Mouse (Mus musculus) hindbrain, embryonic 15.5 days (tissue): ENCODE data around the gene Emc7. TPM values are rescaled to one million over a fixed set of nuclear protein-coding genes. Genes with fewer than 3 reads are reported as not detected.

Source experiments
- ATAC-seq: fragments of 200-750 bp; cut with Nextera tagmentation; 2 replicates; pipeline ENCODE4 v1.8.0; 2017; ENCODE audit warnings: low read depth, moderate number of reproducible peaks, moderate TSS enrichment; ENCODE audit not compliant: low FRiP score
- H3K27ac ChIP-seq: fragments of 300-500 bp; sonication (generic); replicated peaks from 2 replicates; pipeline ENCODE4 v1.5.1; 2015; ENCODE audit warnings: mild to moderate bottlenecking, inconsistent platforms
- H3K27me3 ChIP-seq: fragments of 300-500 bp; sonication (generic); 2 replicates; pipeline ENCODE4 v1.6.1; 2015; ENCODE audit warnings: control low read depth, inconsistent platforms
- H3K36me3 ChIP-seq: fragments of 300-500 bp; sonication (generic); 2 replicates; pipeline ENCODE4 v1.6.1; 2015; ENCODE audit warnings: control low read depth, inconsistent platforms
- H3K4me1 ChIP-seq: fragments of 300-500 bp; sonication (generic); replicated peaks from 2 replicates; pipeline ENCODE4 v1.6.1; 2015; ENCODE audit warnings: control low read depth, inconsistent platforms
- H3K4me2 ChIP-seq: fragments of 300-500 bp; sonication (generic); 2 replicates; pipeline ENCODE4 v1.6.1; 2015; ENCODE audit warnings: moderate library complexity, mild to moderate bottlenecking, inconsistent platforms
- H3K4me3 ChIP-seq: fragments of 300-500 bp; sonication (generic); 2 replicates; pipeline ENCODE4 v1.5.1; 2015; ENCODE audit warnings: mild to moderate bottlenecking, inconsistent platforms
- H3K9ac ChIP-seq: fragments of 300-500 bp; sonication (generic); 2 replicates; pipeline ENCODE4 v1.6.1; 2015; ENCODE audit warnings: inconsistent platforms
- H3K9me3 ChIP-seq: fragments of 300-500 bp; sonication (generic); 2 replicates; pipeline ENCODE4 v1.6.1; 2016; ENCODE audit warnings: control low read depth, inconsistent platforms
- WGBS: fragments of 180-500 bp; shearing (Covaris S2); methylation state at CpG from one replicate; pipeline ENCODE4 v1.1.7; 2015; 5-methylcytosine and 5-hydroxymethylcytosine counted together
- polyA plus RNA-seq: library from polyadenylated mRNA; unstranded; fragments of >200 nt; fragmentation: Nextera tagmentation; extraction: Ambion mirVana; gene quantifications from 2 replicates; pipeline ENCODE4 v1.2.1, GENCODE M21; 2015

Gene Emc7
- polyA plus RNA-seq, 1 experiment from 2014 or later, result 22.9 TPM

GRCm38 (mm10) chr2:112503978-112504377 lies 49.2 kb downstream of the Emc7 start:
- no peaks in the 10 kb centered on the region for H3K36me3 ChIP-seq
- no peak overlapping the region for H3K4me2 ChIP-seq
- no peaks in the 10 kb centered on the region for H3K27me3 ChIP-seq
- no peak overlapping the region for H3K9ac ChIP-seq
- peaks cover 2% of the 10 kb centered on the region; the same call in 1 of the 2 replicates for H3K4me1 ChIP-seq
- no peaks in the 10 kb centered on the region for H3K9me3 ChIP-seq
- H3K27ac ChIP-seq, result no peak overlapping the region
- no peak overlapping the region for H3K4me3 ChIP-seq
- WGBS, result 92% methylated on average over 6 of the region's 6 CpGs
- no peak for ATAC-seq

- ATAC-seq, result no peak
These were observed 52.1 kb downstream of the Emc7 start for GRCm38 (mm10) chr2:112506841-112507435.

GRCm38 (mm10) chr2:112507444-112507843 lies 52.6 kb downstream of the Emc7 start:
- H3K9ac ChIP-seq, result no peak overlapping the region
- 100% methylated on average over 1 of the region's 1 CpGs for WGBS

More at GRCm38 (mm10) chr2:112506841-112507435, 52.1 kb downstream of the Emc7 start:
- H3K27me3 ChIP-seq, result no peaks in the 10 kb centered on the region
- no peak overlapping the region for H3K27ac ChIP-seq
- H3K36me3 ChIP-seq, result no peaks in the 10 kb centered on the region
- H3K9ac ChIP-seq, result no peak overlapping the region
- 68% methylated on average over 5 of the region's 5 CpGs for WGBS
- no peak overlapping the region for H3K4me3 ChIP-seq
- no peaks in the 10 kb centered on the region for H3K4me1 ChIP-seq
- no peak overlapping the region for H3K4me2 ChIP-seq
- no peaks in the 10 kb centered on the region for H3K9me3 ChIP-seq

GRCm38 (mm10) chr2:112510140-112510539 lies 55.3 kb downstream of the Emc7 start:
- Histone ChIP-seq H3K4me1 (no peaks in the 10 kb centered on the region), H3K36me3 (no peaks in the 10 kb centered on the region), H3K9ac (no peak overlapping the region), H3K27ac (no peak overlapping the region), H3K4me2 (no peak overlapping the region), H3K4me3 (no peak overlapping the region), H3K9me3 (no peaks in the 10 kb centered on the region), H3K27me3 (no peaks in the 10 kb centered on the region)
- no peak for ATAC-seq
- WGBS, result 92% methylated on average over 4 of the region's 4 CpGs

More at GRCm38 (mm10) chr2:112507444-112507843, 52.6 kb downstream of the Emc7 start:
- H3K27ac ChIP-seq, result no peak overlapping the region
- no peak overlapping the region for H3K4me3 ChIP-seq
- H3K4me2 ChIP-seq, result no peak overlapping the region
- no peaks in the 10 kb centered on the region for H3K9me3 ChIP-seq
- H3K36me3 ChIP-seq, result no peaks in the 10 kb centered on the region
- no peaks in the 10 kb centered on the region for H3K27me3 ChIP-seq
- H3K4me1 ChIP-seq, result no peaks in the 10 kb centered on the region
- ATAC-seq, result no peak

GRCm38 (mm10) chr2:112513036-112513435 lies 58.2 kb downstream of the Emc7 start:
- Histone ChIP-seq H3K27me3 (no peaks in the 10 kb centered on the region), H3K4me3 (no peak overlapping the region), H3K9me3 (no peaks in the 10 kb centered on the region), H3K36me3 (no peaks in the 10 kb centered on the region), H3K4me1 (no peaks in the 10 kb centered on the region), H3K9ac (no peak overlapping the region), H3K27ac (no peak overlapping the region), H3K4me2 (no peak overlapping the region)
- WGBS, result 87% methylated on average over 1 of the region's 1 CpGs
- no peak for ATAC-seq

GRCm38 (mm10) chr2:112516728-112517127 lies 61.9 kb downstream of the Emc7 start:
- Histone ChIP-seq H3K36me3 (no peaks in the 10 kb centered on the region), H3K9me3 (no peaks in the 10 kb centered on the region), H3K27ac (no peak overlapping the region), H3K9ac (no peak overlapping the region), H3K4me2 (no peak overlapping the region), H3K4me1 (no peaks in the 10 kb centered on the region), H3K27me3 (no peaks in the 10 kb centered on the region), H3K4me3 (no peak overlapping the region)
- 93% methylated on average over 3 of the region's 3 CpGs for WGBS
- no peak for ATAC-seq

- no peaks in the 10 kb centered on the region for H3K27me3 ChIP-seq
- no peak overlapping the region for H3K4me2 ChIP-seq
- no peak overlapping the region for H3K27ac ChIP-seq
- no peak overlapping the region for H3K9ac ChIP-seq
- H3K4me3 ChIP-seq, result no peak overlapping the region
- WGBS, result 93% methylated on average over 3 of the region's 3 CpGs
- no peaks in the 10 kb centered on the region for H3K9me3 ChIP-seq
- no peaks in the 10 kb centered on the region for H3K36me3 ChIP-seq
- no peaks in the 10 kb centered on the region for H3K4me1 ChIP-seq
- ATAC-seq, result no peak
These were observed 62.4 kb downstream of the Emc7 start for GRCm38 (mm10) chr2:112517218-112517617.

GRCm38 (mm10) chr2:112518541-112518940 lies 63.7 kb downstream of the Emc7 start:
- Histone ChIP-seq H3K4me2 (no peak overlapping the region), H3K9me3 (no peaks in the 10 kb centered on the region), H3K27ac (no peak overlapping the region), H3K9ac (no peak overlapping the region), H3K36me3 (no peaks in the 10 kb centered on the region), H3K4me1 (no peaks in the 10 kb centered on the region), H3K27me3 (no peaks in the 10 kb centered on the region), H3K4me3 (no peak overlapping the region)
- no peak for ATAC-seq

- Histone ChIP-seq H3K9ac (no peak overlapping the region), H3K4me1 (no peaks in the 10 kb centered on the region), H3K36me3 (no peaks in the 10 kb centered on the region), H3K4me3 (no peak overlapping the region), H3K9me3 (no peaks in the 10 kb centered on the region), H3K4me2 (no peak overlapping the region), H3K27me3 (no peaks in the 10 kb centered on the region), H3K27ac (no peak overlapping the region)
- 83% methylated on average over 4 of the region's 4 CpGs for WGBS
- no peak for ATAC-seq
These were observed 66.0 kb downstream of the Emc7 start for GRCm38 (mm10) chr2:112520526-112521482.

Other genes starting within 250 kb of the Emc7 start
- gene Lpcat4, start 215.5 kb upstream of the Emc7 start, polyA plus RNA-seq, result 24.4 and 27.4 TPM in 2 replicates
- 0.04 and 0.05 TPM in 2 replicates for gene Nutm1, start 195.7 kb upstream of the Emc7 start, polyA plus RNA-seq
- gene Nop10, start 193.1 kb upstream of the Emc7 start, polyA plus RNA-seq, result 180 and 199 TPM in 2 replicates
- 16.4 and 16.9 TPM in 2 replicates for gene Slc12a6, start 189.2 kb upstream of the Emc7 start, polyA plus RNA-seq
- not detected in 2 replicates for gene Gm21985, start 188.7 kb upstream of the Emc7 start, polyA plus RNA-seq
- gene Emc4, start 87.0 kb upstream of the Emc7 start, polyA plus RNA-seq, result 198 and 201 TPM in 2 replicates
- gene Katnbl1, start 75.8 kb upstream of the Emc7 start, polyA plus RNA-seq, result 29.8 and 30.6 TPM in 2 replicates
- 0.84 and 0.93 TPM in 2 replicates for gene Chrm5, start 25.8 kb downstream of the Emc7 start, polyA plus RNA-seq
- gene Aven, start 38.0 kb downstream of the Emc7 start, polyA plus RNA-seq, result 3.9 and 4.4 TPM in 2 replicates